Mouse (Mus musculus): ENCODE data around the gene Zw10. TPM values are rescaled to one million over a fixed set of nuclear protein-coding genes. Genes with fewer than 3 reads are reported as not detected.

The Zw10 gene
- total RNA-seq, 2 experiments from 2014 or later, result 6.7 to 8.3 TPM

Other genes with a start within 250 kb of the Zw10 start
- gene Zbtb16, start 219.4 kb upstream of the Zw10 start, total RNA-seq (2021), result 100 to 1,000 TPM; 108 to 116 TPM
- not detected for gene Htr3a, start 144.5 kb upstream of the Zw10 start, total RNA-seq (2021)
- gene Htr3b, start 90.6 kb upstream of the Zw10 start, total RNA-seq (2021), result not detected
- 10 to 100 TPM; 46.0 to 76.3 TPM for gene Usp28, start 70.2 kb upstream of the Zw10 start, total RNA-seq (2021)
- gene Tmprss5, start 25.6 kb downstream of the Zw10 start, total RNA-seq (2021), result under 1 TPM in 1 of 2 experiments, not detected in 1; 0.37 TPM
- not detected for gene Gm4894, start 194.9 kb downstream of the Zw10 start, total RNA-seq (2021)